Mouse (Mus musculus): Measurements from ENCODE around the gene Lce1e.
"Not testable (repeated sequence)": the region's sequence is repeated elsewhere in the genome, so short reads cannot be mapped to it uniquely, and the experiment has no call there.

The Lce1e gene

DNA sequence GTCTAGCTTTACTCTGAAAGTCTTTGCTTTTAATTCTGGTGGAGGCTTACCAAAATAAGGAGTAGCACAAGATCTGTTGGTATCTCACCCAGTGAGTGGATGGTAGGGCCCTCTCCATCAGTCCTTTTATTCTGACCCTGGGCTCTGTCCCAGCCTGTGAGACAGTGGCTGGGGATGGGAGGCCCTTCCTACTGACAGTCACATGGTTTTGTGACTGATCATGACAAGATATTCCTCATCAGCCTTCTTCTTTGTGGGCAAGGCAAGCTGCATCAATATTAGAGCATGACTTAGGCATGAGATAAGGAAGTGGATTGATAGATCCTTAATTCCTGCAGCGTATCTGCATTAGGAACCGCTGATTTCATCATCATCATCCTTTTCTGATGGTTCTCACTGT lies at the start of gene Lce1e:
Gene Lce1e, minus strand, starts transcription at position 101 of the 400 bp plus-strand sequence.
- no peak for DNase-seq

DNA sequence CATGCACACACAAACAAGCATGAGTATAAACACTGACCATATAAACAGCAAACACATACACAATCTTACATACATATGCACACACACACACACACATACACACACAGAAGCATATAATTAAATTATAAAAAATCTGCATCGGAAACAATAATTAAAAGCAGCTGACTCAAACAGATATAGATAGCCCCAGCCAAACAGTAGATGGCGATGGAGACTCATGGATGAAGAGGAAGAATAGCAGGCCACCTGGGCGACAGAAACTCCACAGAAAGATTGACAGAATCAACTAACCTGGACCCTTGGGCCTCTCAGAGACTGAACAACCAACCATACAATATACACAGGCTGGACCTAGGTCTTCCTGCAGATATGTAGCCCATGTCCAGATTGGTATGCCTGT lies 44.3 kb upstream of the Lce1e start:
- DNase-seq = no peak

DNA sequence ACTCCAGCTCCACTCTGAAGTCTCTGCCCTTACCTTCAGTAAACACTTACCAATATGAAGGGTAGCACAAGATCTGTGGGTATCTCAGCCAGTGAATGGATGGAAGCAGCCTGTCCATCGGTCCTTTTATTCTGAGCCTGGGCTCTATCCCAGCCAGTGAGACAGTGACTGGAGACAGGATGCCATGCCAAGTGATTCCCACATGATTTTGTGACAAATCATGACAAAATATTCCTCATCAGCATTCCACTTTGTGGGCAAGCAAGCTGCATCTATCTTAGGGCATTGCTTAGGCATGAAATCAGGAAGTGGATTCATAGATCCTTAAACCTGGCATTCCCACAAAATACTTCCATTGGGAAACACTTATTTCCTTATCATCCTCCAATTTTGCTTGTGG lies 43.4 kb upstream of the Lce1e start, which contains the start of gene Lce1g:
Gene Lce1g, minus strand, starts transcription at position 101 of the 400 bp plus-strand sequence.
- no peak for DNase-seq

DNA sequence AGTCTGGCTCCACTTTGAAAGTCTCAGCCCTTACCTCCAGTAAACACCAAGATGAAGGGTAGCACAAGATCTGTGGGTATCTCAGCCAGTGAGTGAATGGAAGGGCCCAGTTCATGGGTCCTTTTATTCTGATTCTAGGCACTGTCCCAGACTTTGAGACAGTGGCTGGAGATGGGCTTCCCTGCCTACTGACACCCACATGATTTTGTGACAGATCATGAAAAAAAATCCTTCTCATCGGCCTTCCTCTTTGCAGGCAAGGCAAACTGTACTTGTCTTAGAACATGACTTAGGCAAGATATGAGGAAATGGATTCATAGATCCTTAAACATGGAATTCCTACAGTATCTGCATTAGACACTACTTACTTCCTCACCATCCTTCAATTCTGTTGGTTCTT lies 30.1 kb upstream of the Lce1e start, which contains the start of gene Gm38119:
Gene Gm38119, minus strand, starts transcription at position 101 of the 400 bp plus-strand sequence.
- no peak for DNase-seq

DNA sequence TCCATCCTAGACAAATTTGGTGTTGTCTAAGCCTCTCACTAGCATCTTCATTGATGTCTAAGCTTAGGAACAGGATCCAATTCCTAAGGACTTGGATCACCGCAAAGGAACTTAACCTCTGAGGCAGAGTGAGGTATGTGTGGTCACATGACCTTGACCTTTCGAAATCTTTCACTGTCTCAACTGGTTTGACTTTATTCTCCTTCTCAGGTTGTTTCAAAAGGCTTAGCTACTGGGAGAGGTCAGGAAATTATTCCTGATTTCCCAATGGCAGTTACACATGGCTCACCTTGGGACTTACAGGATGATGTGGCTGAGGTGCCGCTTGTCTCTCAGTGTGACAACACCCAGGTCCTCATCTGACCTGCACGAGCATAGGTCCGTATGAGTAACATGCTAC lies 13.8 kb upstream of the Lce1e start:
- DNase-seq = no peak

DNA sequence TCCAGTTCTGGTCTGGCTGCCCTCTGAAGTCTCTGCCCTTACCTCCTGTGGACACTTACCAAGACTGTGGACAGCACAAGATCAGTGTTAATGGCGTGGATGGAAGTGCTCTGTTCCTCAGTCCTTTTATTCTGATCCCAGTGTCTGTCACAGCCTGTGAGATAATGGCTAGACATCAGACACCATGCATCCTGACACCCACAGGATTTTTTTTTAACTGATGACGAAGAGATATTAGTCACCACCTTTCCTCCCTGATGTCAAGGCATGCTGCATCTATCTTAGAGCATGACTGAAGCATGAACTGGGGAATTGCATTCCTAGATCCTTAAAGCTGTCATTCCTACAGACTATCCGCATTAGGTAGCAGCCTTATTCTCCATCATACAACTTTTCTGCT lies 11.4 kb upstream of the Lce1e start, which contains the start of gene Lce1f:
Gene Lce1f, minus strand, starts transcription at position 101 of the 400 bp plus-strand sequence.
- DNase-seq = no peak

DNA sequence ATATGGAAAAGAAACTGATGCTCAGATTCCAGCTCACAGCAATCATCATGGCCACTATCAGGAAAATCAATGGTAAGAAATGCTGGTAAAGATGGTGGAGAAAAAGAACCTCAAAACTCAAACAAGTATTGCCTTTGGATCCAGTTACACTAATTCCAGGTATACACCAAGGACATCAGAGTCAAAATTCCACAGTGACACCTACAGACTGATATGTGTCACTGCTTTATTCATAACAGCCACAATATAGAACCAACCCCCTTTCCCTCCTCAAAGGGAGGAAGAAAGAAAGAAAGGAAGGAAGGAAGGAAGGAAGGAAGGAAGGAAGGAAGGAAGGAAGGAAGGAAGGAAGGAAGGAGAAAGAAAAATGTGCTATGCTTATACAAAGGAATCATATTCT lies 6.2 kb upstream of the Lce1e start:
- no peak for DNase-seq

DNA sequence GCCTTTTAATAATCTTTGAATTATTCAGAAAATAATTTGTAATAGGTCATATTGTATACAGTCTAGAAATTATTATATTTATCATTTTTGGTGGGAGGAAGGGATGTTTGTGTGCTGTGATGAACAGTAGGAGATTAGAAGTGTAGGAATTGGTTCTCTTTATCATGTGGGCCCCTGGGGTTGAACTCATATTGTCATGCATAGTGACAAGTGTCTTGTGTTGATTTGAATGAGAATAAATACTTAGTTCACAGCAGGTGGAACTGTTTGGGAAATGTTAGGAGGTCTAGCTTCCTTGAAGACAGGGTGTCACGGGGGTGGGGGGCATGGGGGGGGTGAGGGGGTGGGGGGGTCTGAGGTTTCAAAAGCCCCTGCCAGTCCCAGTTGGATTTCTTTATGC lies 14.3 kb downstream of the Lce1e start:
- DNase-seq = no peak

DNA sequence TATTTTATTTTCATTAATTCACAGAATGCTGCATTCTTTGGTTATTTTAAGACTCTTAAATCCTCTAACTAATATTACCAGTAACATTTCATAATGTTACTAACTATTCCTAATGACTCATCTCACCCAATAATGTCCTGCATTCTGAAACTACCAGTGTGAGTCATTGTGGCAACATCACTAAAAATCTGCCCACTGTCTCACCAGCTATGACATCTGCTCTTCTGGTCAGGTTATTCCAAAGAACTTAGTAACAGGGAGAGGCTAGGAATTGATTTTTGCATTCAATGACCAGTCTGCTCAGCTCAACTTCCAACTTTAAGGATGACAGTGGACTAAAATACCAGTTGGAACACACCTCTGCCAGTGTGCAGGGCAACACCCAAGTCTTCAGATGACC lies 17.2 kb downstream of the Lce1e start:
- no peak for DNase-seq

DNA sequence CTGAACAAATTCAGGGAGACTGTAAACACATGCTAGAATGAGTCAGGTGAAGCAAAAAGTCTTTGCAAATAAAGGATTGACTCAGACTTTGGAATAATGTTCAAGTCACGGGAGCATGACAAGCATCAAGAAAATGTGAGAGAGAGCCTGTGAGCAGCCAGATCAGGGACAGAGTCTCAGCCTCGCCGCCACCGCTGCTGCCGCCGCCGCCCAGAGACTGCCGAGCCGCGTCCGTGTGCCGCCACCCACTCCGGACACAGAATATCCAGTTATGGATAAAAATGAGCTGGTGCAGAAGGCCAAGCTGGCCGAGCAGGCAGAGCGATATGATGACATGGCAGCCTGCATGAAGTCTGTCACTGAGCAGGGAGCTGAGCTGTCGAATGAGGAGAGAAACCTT lies 19.7 kb downstream of the Lce1e start:
- not testable (repeated sequence) for DNase-seq

DNA sequence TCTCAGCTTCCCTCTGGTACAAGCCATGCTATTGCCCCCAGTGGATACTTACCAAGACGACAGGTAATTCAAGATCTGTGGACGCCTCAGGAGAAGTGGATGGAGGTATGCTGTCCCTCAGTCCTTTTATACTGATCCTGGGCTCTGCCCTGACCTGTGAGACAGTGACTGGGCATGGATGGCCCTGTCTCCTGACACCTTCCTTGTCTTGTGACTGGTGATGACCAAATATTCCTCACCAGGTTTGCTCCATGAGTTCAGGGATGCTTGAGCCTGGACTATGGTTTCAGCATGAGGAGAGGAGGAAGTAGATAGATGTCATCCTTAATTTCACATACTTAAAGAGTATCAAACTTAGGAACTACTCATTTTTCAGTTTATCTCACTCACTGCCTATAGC lies 21.8 kb downstream of the Lce1e start, which contains the start of gene Lce1d:
Gene Lce1d, minus strand, starts transcription at position 101 of the 400 bp plus-strand sequence.
- no peak for DNase-seq

DNA sequence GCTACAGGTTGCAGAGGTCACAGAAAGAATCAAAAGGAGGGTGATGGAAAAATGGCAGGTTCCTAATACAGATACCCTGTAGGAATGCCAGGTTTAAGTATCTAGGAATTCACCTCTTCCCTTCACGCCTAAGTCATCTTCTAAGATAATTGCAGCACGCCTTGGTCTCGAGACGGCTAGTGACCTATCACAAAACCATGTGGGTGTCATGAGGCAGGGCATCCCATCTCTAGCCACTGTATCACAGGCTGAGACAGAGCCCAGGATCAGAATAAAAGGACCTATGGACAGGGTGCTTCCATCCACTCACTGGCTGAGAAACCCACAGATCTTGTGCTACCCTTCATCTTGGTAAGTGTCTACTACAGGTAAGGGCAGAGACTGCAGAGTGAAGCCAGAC lies 29.9 kb downstream of the Lce1e start, which contains the start of gene Lce1c:
Gene Lce1c, plus strand, starts transcription at position 301 of the 400 bp plus-strand sequence.
- no peak for DNase-seq

DNA sequence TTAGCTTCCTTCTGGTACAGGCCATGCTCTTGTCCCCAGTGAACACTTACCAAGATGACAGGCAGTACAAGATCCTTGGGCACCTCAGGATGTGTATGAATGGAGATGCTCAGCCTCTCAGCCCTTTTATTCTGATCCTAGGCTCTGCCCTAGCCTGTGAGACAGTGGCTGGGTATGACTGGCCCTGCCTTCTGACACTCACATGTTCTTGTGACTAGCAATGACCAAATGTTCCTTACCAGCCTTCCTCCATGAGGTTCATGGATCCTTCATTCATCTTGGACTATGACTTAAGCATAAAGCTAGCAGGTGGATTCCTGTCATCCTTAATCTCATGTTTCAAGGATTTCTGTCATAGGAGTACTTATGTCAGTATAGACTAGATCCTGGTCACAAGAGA lies 38.7 kb downstream of the Lce1e start, which contains the start of gene Lce1a2:
Gene Lce1a2, minus strand, starts transcription at position 101 of the 400 bp plus-strand sequence.
- DNase-seq = no peak
